Mouse (Mus musculus) erythroblast, embryonic 14.5 days (primary cell): ENCODE results near the gene Efhd2. TPM values are rescaled to one million over a fixed set of nuclear protein-coding genes. Genes with fewer than 3 reads are reported as not detected.

Source experiments
- H3K27me3 ChIP-seq: 2 replicates; pipeline ENCODE4 v1.6.1; 2012; ENCODE audit warnings: inconsistent platforms; ENCODE audit not compliant: control insufficient read depth
- H3K36me3 ChIP-seq: 2 replicates; pipeline ENCODE4 v1.6.1; 2012; ENCODE audit warnings: mild to moderate bottlenecking, inconsistent platforms; ENCODE audit not compliant: control insufficient read depth
- H3K4me1 ChIP-seq: 2 replicates; pipeline ENCODE4 v1.6.1; 2012; ENCODE audit warnings: inconsistent platforms; ENCODE audit not compliant: control insufficient read depth
- H3K4me3 ChIP-seq: replicated peaks from 2 replicates; pipeline ENCODE3; 2012; ENCODE audit warnings: moderate library complexity, mild to moderate bottlenecking, inconsistent platforms
- H3K9me3 ChIP-seq: 2 replicates; pipeline ENCODE4 v1.6.1; 2012; ENCODE audit warnings: low read length, inconsistent platforms, mixed read lengths; ENCODE audit not compliant: control insufficient read depth
- GATA1 ChIP-seq: IDR thresholded peaks from 2 replicates; pipeline ENCODE4 v1.6.1; 2012; ENCODE audit warnings: low read length, inconsistent platforms, mixed read lengths
- TAL1 ChIP-seq: IDR thresholded peaks from 3 replicates; pipeline ENCODE4 v1.6.1; 2012; ENCODE audit warnings: low read length, inconsistent platforms, mixed read lengths
- polyA plus RNA-seq: library from polyadenylated mRNA; stranded (reverse); fragments of >175 nt; gene quantifications from 2 replicates; pipeline ENCODE4 v1.2.3, GENCODE M21; 2012

Gene Efhd2
- polyA plus RNA-seq, 1 experiment: 4.2 TPM

DNA sequence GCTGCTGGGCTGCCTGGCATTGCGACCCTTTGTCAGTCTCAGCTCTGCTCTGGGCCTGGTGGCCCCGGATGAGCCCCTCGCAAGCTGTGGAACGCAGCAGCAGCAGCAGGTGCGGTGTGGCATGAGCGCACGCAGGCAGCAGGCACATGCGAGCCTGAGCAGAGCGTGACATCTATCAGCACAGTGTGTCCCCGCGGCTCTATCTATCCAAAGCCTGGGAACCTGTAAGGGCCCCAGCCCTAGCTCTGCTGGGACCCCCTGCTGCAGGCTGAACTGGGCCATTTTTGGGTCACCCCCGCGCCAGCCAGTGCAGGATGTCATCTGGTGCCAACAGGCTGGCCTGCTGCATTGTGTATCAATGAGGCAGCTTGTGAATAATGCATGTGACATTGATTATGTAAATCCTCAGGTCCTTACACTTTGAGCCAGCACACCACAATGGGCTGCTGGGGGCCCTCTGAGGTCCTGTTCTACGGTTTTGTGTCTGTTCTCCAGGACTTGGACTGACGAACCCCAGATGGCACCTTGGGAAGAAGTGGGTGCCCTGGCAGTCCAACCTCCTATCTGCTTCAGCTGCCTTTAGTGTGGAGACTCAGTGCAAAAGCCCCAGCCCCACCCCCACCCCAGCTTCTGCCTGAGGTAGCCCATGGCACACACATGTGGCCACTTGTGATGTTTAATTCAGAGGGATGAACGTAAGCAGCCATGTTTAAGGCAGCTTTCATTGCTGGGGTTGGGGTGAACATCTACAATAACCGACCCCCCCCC, 27.2 kb upstream of the Efhd2 start:
- no peaks in the 10 kb centered on the region for H3K36me3 ChIP-seq
- H3K4me1 ChIP-seq: no peaks in the 10 kb centered on the region
- no peaks in the 10 kb centered on the region for H3K27me3 ChIP-seq
- no peak for TF ChIP-seq TAL1
- no peak for TF ChIP-seq GATA1
- no peak overlapping the region for H3K4me3 ChIP-seq
- no peaks in the 10 kb centered on the region for H3K9me3 ChIP-seq

DNA sequence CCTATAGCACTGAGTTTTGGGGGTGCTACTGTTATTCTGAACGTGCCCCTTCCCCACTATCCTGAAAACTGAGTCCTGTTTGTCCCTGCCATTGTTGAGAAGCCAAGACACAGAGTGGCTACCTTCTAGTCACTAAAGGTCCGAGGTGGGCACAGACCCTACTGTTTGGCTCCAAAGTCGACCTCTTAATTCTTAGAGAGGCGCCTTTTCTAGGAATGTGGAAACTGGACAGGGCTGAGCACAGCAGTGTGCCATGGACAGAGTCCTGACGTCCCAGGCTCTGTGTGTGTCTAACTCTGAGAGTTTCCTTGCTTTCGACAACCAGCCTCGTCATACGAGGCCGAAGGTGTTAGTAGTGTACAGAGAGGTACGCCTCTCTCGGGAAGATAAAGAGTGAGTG, 25.7 kb upstream of the Efhd2 start:
- Histone ChIP-seq H3K4me3 (no peak overlapping the region), H3K4me1 (peaks cover 2% of the 10 kb centered on the region), H3K9me3 (no peaks in the 10 kb centered on the region), H3K27me3 (no peaks in the 10 kb centered on the region; the same call in 1 of the 2 replicates), H3K36me3 (no peaks in the 10 kb centered on the region)
- TF ChIP-seq TAL1 (no peak), GATA1 (no peak)

DNA sequence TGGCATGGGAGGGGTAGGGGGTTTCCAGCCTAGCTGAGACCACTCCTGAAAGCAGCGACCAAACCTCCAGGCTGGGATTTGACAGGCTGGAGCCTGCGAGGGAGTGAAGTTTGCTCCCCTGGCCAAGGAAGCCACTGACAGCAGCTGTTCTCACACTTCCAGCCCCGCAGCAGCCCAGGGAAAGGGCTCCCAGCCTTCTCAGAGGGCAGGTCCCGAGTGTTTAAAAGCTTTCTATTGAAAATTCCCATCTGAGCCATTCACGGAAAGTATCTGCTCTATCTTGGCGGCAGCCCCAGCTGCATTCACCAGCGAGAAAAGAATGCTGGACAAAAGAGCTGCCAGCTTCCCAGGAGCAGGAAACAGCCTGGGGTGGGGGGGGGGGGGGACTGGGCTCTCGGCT, 25.2 kb upstream of the Efhd2 start:
- TF ChIP-seq TAL1 (no peak), GATA1 (no peak)
- H3K36me3 ChIP-seq: no peaks in the 10 kb centered on the region
- H3K27me3 ChIP-seq: no peaks in the 10 kb centered on the region; the same call in 1 of the 2 replicates
- peaks cover 6% of the 10 kb centered on the region for H3K4me1 ChIP-seq
- no peaks in the 10 kb centered on the region for H3K9me3 ChIP-seq
- no peak overlapping the region for H3K4me3 ChIP-seq

DNA sequence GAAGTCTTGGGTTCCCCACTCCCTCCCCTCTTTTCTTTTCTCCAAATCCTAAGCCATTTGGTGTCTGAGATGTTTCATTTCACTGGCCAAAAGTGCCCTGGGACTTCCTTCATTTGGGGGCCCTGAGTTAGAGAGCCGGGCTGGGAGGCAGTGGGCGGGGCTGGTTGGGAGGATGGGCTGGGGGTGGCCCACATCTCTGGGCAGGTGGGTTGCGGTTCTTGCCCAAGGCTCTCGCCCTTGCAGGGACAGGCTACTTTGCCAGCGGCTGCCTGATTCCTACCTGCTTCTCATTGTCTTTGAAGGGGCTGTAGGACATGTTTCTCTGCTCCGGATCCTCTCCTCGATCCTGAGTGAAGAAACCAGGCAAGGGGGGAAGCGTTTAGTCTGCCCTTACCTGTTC, 24.2 kb upstream of the Efhd2 start:
- peaks cover 6% of the 10 kb centered on the region for H3K4me1 ChIP-seq
- H3K36me3 ChIP-seq: no peaks in the 10 kb centered on the region
- H3K4me3 ChIP-seq: no peak overlapping the region
- H3K27me3 ChIP-seq: no peaks in the 10 kb centered on the region; the same call in 1 of the 2 replicates
- TF ChIP-seq GATA1: no peak
- TF ChIP-seq TAL1: no peak
- no peaks in the 10 kb centered on the region for H3K9me3 ChIP-seq

DNA sequence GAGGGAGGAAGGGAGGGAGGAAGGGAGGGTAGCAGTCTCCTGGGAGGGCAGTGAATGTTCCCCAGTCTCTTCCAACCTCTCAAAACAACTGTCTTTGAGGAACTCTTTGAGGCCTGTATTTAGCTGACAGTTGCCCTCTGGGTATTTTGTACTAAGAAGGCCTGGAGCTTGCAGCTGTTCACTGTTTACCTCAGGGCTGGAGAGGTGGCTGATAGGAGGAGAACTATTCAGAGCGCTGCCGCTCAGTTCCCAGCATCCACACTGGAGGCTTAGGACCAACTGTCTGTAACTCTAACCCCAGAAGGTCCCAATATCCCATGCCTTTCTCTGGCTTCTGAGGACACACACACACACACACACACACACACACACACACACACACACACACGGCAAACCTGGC, 23.1 kb upstream of the Efhd2 start:
- Histone ChIP-seq H3K27me3 (no peaks in the 10 kb centered on the region; the same call in 1 of the 2 replicates), H3K36me3 (no peaks in the 10 kb centered on the region), H3K4me3 (no peak overlapping the region), H3K9me3 (no peaks in the 10 kb centered on the region), H3K4me1 (peaks cover 6% of the 10 kb centered on the region)
- no peak for TF ChIP-seq TAL1
- no peak for TF ChIP-seq GATA1

DNA sequence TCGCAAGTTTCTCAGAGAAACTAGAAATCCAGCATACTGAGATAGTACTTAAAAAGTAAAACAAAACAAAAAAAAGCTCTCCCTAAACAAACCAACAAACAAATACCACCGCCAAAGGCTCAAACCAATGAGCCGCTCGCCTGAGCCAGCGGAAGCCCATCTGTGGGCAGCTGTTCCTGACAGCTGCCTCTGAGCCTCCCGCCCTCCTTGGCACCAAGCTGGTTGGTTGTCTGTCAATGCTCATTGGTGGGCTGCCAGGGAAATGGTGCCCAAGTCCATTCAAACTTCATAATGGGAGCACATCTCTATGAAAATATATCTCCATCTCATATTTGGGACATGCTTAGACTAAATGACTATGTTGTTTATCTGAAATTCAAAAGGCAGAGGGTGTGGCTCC, 22.5 kb upstream of the Efhd2 start:
- H3K9me3 ChIP-seq: no peaks in the 10 kb centered on the region
- no peaks in the 10 kb centered on the region for H3K36me3 ChIP-seq
- H3K4me3 ChIP-seq: no peak overlapping the region
- H3K4me1 ChIP-seq: peaks cover 6% of the 10 kb centered on the region
- TF ChIP-seq TAL1 (no peak), GATA1 (no peak)
- H3K27me3 ChIP-seq: no peaks in the 10 kb centered on the region; the same call in 1 of the 2 replicates

DNA sequence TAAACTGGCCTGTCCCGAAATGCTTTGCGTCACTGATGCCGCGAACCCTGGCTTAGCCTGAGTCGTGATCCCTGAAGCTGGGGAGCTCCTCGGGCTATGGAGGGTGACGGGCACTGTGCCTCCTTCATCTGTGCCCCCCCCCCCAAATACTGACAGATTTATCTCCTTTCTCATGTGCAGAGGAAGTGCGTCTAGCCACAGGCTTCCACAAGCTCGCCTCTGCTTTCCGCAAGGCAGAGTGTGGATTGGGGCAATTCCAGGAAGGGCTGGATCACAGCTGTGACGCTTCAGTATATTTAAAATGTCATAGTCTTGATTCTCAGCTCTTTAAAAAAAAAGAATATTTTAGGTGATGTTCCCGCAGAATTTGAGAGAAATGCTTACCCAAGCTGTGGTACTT, 21.1 kb upstream of the Efhd2 start:
- TF ChIP-seq TAL1 (no peak), GATA1 (no peak)
- H3K9me3 ChIP-seq: no peaks in the 10 kb centered on the region
- H3K4me1 ChIP-seq: peaks cover 6% of the 10 kb centered on the region
- no peaks in the 10 kb centered on the region for H3K36me3 ChIP-seq
- H3K4me3 ChIP-seq: no peak overlapping the region
- no peaks in the 10 kb centered on the region; the same call in 1 of the 2 replicates for H3K27me3 ChIP-seq

DNA sequence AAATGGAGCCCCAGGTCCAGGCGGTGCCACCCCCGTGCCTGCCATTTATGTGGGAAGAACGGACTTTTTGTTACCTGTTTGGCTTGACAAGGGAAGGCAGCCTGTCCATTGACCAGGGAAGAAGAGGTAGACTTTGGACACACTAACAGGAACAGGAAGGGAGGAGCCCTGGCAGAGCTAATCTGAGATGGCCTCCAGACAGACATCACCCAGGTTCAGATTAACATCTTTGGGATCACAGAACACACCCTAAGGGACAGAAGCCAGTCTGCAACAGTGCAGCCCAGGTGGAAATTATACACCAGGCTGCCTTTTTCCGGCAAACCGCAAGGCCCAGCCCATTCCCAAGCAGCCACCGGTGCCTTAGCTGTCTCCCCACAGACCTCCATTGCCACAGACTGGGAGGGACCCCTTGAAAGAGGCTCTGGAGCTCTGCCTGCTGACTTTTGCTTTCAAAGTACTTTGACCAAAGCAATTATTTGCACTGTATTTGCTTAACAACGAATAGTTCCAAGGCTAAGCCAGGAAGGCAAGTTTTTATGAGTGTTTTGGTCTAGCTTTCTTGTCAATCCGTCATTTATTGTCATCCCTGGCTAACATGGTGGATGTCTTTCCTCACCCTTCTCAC, 18.6 kb upstream of the Efhd2 start:
- no peak for TF ChIP-seq GATA1
- TF ChIP-seq TAL1: no peak
- Histone ChIP-seq H3K4me1 (peaks cover 6% of the 10 kb centered on the region), H3K4me3 (no peak overlapping the region), H3K9me3 (no peaks in the 10 kb centered on the region), H3K27me3 (no peaks in the 10 kb centered on the region; the same call in 1 of the 2 replicates), H3K36me3 (no peaks in the 10 kb centered on the region)

DNA sequence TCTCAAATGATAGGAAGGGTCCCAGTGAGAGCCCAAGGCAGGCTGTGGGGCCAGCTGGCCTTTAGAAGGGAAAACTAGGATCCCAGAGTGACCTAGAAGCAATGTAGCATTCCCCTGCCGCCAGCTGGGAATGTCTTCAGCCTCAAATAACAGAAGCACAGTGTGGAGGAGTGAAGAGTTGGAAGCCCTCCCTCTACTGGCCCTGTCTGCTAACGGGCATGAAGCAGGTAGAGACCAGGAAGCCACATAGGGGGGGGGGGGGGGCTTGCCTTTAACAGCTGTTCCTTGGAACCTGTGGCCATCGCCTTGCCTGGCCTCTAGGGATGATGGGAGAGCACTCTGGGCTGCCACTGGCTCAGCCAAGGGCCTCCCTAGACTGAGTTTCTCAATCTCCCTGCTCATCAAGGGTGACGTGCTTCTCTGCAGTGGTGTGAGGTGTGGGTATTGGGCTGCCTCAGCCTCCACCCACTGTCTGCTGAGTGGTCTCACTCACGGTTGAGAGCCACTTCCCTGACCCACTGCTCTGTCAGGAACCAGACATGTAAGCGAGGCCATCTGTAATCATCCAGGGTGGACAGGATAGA, 11.8 kb upstream of the Efhd2 start:
- Histone ChIP-seq H3K4me3 (no peak overlapping the region), H3K4me1 (no peaks in the 10 kb centered on the region; the same call in 1 of the 2 replicates), H3K36me3 (no peaks in the 10 kb centered on the region), H3K9me3 (no peaks in the 10 kb centered on the region), H3K27me3 (peaks cover 11% of the 10 kb centered on the region)
- TF ChIP-seq GATA1: no peak
- TF ChIP-seq TAL1: no peak
